Mouse (Mus musculus) MN1 (cell line): ENCODE measurements around the gene Gm10134.
"Not testable (repeated sequence)": the region's sequence is repeated elsewhere in the genome, so short reads cannot be mapped to it uniquely, and the experiment has no call there.

Source experiments
- DNase-seq: peaks from one replicate; pipeline ENCODE4 v3.0.0-alpha.2; 2016; ENCODE audit warnings: low spot score

The Gm10134 gene

DNA sequence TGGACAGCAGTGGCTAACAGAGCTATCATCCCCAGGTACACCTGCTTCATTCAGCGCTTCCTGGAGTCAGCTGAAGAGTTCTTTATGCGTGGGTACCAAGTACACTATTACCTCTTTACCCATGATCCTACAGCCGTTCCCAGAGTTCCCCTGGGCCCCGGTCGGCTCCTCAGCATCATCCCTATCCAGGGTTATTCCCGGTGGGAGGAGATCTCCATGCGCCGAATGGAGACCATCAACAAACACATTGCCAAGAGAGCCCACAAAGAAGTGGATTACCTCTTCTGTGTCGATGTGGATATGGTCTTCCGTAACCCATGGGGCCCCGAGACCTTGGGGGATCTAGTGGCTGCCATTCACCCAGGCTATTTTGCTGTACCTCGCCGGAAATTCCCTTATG lies 1.2 kb upstream of the Gm10134 start:
- DNase-seq, result no peak

DNA sequence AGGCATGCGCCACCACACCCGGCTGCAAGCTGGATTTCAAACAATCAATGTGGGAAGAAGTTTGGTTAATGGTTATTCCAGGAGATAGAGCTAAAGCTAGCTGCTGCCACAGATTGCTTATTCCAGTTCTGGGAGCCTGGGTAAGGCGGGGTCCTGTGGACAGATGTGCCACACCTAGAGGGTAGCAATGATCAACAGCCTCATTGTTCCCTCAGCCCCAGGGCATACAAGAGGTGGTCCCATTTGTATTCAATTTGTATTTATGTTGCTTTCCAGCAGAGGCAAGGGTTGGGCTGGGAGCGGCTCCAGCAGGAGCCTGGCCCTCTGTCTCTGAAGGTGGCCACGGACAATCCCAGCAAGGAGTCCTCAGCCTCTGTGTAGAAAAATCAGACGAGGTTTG lies 396 bp downstream of the Gm10134 start:
- DNase-seq, result no peak

DNA sequence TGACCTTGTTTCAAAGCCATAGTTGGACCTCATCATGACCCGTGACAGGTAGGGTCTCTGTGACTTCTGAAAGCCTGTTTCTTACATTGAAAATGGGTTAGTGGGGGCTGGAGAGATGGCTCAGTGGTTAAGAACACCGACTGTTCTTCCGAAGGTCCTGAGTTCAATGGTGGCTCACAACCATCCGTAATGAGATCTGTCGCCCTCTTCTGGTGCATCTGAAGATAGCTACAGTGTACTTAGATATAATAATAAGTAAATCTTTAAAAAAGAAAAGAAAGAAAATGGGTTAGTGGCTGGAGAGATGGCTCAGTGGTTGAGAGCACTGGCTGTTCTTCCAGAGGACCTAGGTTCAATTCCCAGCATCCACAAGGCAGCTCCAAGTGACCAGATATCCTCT lies 5.7 kb downstream of the Gm10134 start:
- DNase-seq, result not testable (repeated sequence)

GRCm38 (mm10) chr2:28512798-28513401 lies 7.0 kb downstream of the Gm10134 start, which contains the start of gene Ralgds:
Gene Ralgds (plus strand): TSS chr2:28513125.
- peak; percentile 78 for DNase-seq

DNA sequence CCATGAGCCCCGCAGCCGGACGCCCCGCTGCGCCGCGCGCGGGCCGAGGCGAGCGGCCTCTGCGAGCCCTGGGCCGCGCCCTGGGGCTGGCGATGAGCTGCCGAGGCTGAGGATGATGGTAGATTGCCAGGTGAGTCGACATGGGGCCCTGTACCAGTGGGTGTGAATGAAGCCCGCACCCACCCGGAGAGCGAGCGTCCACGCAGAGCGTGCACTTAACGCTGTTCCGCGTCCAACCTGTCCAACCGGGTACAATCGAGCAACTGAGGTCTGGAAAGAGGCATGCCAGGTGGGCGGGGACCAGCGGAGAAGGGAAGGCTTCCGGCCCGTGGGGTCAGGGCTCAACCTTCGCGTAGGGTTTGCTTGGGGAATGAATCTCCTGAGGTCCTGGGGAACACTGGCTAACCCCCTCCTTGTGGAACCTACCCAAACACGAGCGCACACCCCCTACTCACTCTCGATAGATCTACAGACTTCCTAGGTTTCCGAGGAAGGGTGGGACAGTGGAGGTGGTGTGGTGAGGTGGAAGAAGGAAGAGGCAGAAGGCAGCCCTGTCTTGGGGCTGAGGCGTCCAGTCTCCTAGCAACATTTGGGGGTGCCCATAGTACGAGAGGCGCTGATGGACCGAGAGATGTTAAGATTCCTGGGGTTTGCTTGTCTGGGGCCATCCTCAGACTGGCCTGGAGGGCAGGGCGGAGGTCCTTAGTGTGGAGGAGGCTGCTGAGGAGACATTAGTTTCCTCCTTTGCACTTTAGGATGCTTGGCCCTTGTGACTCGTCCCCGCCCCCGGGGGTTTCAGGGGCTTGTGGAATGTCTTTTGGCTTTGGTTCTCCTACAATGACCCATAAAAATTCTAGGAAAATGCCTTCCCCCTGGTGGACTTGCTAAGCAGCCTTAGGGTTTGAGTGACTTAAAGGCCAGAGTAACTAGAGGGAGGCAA lies 7.8 kb downstream of the Gm10134 start:
- peak; percentile 48 for DNase-seq

DNA sequence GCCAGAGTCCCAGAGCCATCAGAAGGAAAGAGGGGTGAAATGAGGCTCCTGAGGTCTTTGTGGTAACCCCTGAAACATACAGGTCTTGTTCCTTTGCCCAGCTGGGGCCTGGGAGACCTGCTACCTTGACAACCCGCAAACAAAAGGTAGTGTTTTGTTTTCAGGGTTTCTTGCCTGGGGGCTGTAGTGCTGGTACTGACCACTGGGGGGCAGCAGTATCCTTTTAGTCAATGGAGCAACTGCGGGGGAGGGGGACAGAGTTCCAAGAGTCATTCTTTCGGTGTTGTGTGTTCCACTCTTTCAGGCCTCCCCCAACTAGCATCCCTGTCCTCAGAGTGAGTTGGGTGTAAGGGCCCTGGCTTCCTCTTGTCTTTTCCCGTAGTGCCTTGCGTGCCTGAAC lies 8.6 kb downstream of the Gm10134 start:
- DNase-seq, result peak; percentile 88

DNA sequence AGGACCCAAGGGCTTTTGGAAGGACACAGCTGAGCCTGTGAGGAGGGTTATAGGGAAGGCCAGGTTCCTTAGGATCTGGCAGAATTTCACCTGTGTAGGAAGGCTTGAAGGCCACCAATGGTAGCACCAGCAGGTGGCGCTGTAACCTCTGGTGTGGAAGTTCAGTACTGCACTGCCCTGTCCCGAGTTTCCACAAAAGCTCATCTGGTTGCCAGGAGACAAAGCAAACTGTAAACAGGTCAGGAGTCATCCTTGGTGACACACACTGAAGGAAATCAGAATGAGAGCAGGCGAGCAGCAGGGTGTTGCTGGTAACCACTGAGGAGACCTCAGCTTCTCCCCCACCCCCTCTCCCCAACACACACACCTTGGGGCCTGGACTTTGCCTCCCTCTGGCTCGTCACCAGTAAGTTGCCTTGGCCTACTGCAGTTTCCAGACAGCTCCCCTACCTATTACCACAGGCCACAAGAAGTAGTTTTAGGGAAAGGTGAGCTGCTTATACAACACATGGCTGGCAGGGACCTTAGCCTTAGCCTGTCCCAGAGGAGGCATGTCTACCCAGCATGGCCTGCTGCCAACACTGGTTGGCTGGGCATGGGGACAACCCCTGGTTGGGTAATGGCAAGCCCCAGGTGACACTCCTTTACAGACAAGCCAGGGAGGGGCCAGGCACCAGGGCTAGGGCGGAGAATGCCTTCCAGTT lies 11.5 kb downstream of the Gm10134 start:
- DNase-seq, result peak; percentile 90

GRCm38 (mm10) chr2:28518231-28518630 lies 12.3 kb downstream of the Gm10134 start:
- DNase-seq, result no peak

- no peak for DNase-seq
Observed at GRCm38 (mm10) chr2:28520581-28520980, 14.7 kb downstream of the Gm10134 start.

GRCm38 (mm10) chr2:28521571-28522151 lies 15.8 kb downstream of the Gm10134 start:
- no peak for DNase-seq

GRCm38 (mm10) chr2:28522166-28522565 lies 16.3 kb downstream of the Gm10134 start:
- no peak for DNase-seq

- peak; percentile 95 for DNase-seq
Observed at GRCm38 (mm10) chr2:28523643-28524117, 17.8 kb downstream of the Gm10134 start.

- no peak for DNase-seq
Observed at GRCm38 (mm10) chr2:28524406-28524805, 18.5 kb downstream of the Gm10134 start.

GRCm38 (mm10) chr2:28525219-28525942 lies 19.5 kb downstream of the Gm10134 start:
- peak; percentile 87 for DNase-seq

DNA sequence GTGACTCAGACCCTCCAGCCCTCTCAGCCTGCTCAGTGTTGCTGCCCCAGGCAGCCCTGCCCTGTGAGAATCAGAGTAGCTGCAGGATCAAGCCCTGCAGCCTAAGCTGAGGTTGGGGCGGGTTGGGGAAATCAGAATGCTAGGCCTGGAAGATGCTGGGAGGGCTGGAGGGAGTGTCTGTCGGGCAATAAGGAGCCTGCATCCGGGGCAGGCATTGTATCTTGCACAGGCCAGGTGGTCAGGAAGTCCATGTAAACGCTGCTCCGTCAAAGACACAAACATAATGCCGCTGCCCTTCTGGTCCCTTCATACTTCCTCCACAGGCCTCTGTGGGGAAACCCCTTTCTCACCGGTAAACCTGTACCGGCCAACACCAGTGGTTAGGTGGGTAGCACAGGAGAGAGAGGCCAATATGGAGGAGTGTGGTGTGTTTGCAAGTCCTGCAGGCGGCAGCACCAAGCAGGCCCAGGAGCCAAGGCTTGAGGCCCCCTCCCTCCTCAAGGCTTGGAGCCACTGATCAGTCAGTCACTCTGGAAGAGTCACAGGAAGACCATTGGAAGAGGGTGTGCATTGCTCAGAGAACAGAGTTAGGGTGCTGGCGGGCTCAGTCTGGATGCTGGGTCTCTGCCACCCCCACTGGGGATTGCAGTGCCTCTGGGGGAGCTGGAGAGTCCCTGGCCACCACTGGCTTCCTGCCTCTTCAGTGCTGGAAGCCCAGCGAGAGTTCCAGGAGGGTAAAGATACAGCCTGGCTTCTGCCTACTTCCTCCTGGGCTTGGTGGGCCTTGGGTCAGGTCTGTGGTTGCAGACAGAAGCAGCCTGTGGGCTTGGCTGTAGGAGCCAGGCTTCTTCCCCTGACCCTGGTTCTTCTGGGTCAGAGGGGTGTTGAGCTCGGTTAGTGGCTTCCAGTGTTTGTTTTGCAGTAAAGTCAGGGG lies 20.3 kb downstream of the Gm10134 start:
- DNase-seq, result peak; percentile 74

DNA sequence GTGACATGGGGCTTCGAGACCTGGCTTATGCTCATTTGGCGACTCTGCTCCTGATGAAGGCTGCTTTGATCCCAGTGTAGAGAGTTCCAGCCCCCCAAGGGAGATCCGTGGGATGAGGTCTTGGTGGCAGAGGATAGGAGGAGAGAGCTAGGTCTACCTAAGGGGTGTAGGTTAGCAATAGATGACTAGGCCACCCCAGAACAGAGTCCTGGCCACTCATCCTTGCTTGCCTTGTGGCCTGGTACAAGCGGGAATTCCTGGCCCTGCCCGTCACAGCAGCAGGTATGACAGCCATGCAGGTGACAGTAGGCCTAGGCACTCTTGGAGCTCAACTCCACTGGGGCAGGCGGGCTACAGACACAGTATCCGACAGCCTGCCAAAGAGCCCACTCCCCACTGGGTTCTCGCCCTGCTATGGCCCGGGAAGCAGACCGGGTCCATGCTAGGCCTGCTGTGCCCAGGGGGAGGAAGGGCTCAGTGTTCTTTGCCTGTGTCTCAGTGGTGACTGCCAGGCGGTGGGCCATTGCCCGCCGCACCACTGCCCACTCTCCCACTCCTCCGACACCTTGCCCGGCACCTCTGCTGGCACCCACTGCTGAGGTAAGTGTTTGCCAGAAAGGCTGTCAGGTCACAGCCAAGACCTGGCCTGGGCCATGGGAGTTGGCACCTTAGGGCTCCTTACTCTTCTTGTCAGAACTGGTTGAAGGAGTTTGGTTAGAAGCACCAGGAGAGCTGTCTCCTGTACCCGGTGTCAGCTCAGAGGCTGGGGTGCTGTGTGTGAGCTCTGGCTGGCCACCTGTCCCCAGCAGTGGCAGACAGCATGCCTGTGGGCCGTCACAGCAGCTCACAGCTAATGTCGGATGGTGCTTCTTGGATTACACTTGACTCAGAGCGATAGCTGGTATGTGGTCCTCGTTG lies 21.8 kb downstream of the Gm10134 start:
- no peak for DNase-seq

DNA sequence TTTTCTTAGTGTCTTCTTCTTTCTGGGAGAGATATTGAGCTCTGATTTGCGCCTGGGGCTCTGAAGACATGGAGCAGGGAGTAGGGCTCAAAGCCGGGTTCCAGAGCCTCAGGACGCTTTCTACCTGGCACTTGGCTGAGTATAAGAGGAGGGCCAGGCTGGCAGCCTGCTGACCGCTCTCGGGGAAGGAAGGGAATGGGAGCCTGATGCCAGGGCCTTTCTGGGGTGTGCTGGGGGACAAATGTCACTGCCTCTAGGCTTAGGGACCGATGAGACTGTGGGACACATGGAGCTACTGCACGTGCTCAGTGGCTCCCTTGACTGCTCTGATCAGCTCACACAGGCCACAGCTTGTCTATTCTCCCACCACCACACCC lies 22.4 kb downstream of the Gm10134 start:
- DNase-seq, result no peak

DNA sequence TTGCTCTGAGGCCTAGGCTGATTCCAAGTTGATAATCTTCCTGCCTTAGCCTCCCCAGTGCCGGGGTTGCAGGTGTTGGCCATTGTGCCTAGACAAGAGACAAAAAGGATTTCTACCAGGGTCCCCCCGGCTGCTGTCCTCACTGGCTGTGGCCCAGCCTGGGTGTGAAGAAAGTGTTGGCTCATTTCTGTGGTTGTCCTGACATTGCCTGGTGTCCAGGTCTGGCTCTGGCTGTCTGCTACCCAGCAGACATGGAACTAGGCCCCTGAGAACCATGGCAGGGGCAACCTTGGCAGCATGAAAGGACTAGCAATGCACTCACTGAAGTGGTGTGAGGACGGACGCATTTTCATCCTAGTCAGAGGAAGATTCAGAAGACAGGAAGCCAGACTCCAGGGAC lies 24.0 kb downstream of the Gm10134 start:
- DNase-seq, result no peak

- DNase-seq, result no peak
Observed at GRCm38 (mm10) chr2:28530311-28530710, 24.4 kb downstream of the Gm10134 start.
